Mouse (Mus musculus): ENCODE results near the gene Bicra.

GRCm38 (mm10) chr7:16063490-16063889 is 15.8 kb upstream of the Bicra start:
- TF ChIP-seq POLR2A (IDR thresholded peaks at IDR 0.05; ENCODE audit: borderline replicate concordance, low read depth, low read length): no peak
- TF ChIP-seq CTCF (IDR thresholded peaks at IDR 0.05; ENCODE audit: low read depth, low read length): peak; percentile 32; the same call in 1 of the 2 replicates
